Comparison of ENCODE assay signal across 32 mouse cellular contexts in genomic region chr6:128732032-128732431, GRCm38 (mm10). TPM values are rescaled to one million over a fixed set of nuclear protein-coding genes. Genes with fewer than 3 reads are reported as not detected.
A peak's percentile ranks its signal among the peaks of the same experiment; 100 is the strongest.
DNase-seq lines count a peak whose midpoint lies in the region; ATAC-seq and TF ChIP-seq lines count a peak whose summit lies in the region.
"Had no signal": no experiment of that assay in that cellular context is flagged by ENCODE, and none has a peak within 500 bp of the region (broad histone marks: within the 10 kb centered on the region; RNA-seq: fewer than 3 reads in every experiment).

No protein-coding gene starts in this region.

- no peaks in the 10 kb centered on the region for H3K27me3 ChIP-seq in kidney, postnatal 0 days (ENCODE audit: insufficient read depth, low read length)
- no peaks in the 10 kb centered on the region for H3K27me3 ChIP-seq in forebrain, embryonic 15.5 days
- H3K27me3 ChIP-seq: embryonic facial prominence, embryonic 15.5 days; hindbrain, embryonic 15.5 days; megakaryocyte, embryonic 14.5 days; midbrain, embryonic 13.5 days; neural tube, embryonic 13.5 days had no signal

- no peak overlapping the region for H3K4me3 ChIP-seq in kidney, postnatal 0 days (replicated peaks; ENCODE audit: low read depth, low read length)
- H3K4me3 ChIP-seq in forebrain, embryonic 15.5 days: no peak overlapping the region
- H3K4me3 ChIP-seq: embryonic facial prominence, embryonic 15.5 days; hindbrain, embryonic 15.5 days; limb, embryonic 10.5 days; megakaryocyte, embryonic 14.5 days; midbrain, embryonic 13.5 days; neural tube, embryonic 13.5 days had no signal

- no peaks in the 10 kb centered on the region for H3K36me3 ChIP-seq in kidney, postnatal 0 days (ENCODE audit: insufficient read depth, low read length)
- no peaks in the 10 kb centered on the region for H3K36me3 ChIP-seq in forebrain, embryonic 15.5 days
- H3K36me3 ChIP-seq: embryonic facial prominence, embryonic 15.5 days; hindbrain, embryonic 15.5 days; limb, embryonic 10.5 days; midbrain, embryonic 13.5 days; neural tube, embryonic 13.5 days had no signal

- H3K27ac ChIP-seq in kidney, postnatal 0 days: no peak overlapping the region
- no peak overlapping the region for H3K27ac ChIP-seq in forebrain, embryonic 15.5 days (replicated peaks)
- H3K27ac ChIP-seq: embryonic facial prominence, embryonic 15.5 days; hindbrain, embryonic 15.5 days; limb, embryonic 10.5 days; midbrain, embryonic 13.5 days; neural tube, embryonic 13.5 days had no signal

- H3K4me2 ChIP-seq in kidney, postnatal 0 days (ENCODE audit: low read length): no peak overlapping the region
- no peak overlapping the region for H3K4me2 ChIP-seq in forebrain, embryonic 15.5 days (replicated peaks)
- H3K4me2 ChIP-seq: embryonic facial prominence, embryonic 15.5 days; hindbrain, embryonic 15.5 days; midbrain, embryonic 13.5 days; neural tube, embryonic 13.5 days had no signal

- DNase-seq in kidney, postnatal 0 days (ENCODE audit: low spot score): peak; percentile 45
- no peak for DNase-seq in kidney, postnatal 14 days
- DNase-seq in spleen, postnatal 36 days (ENCODE audit: low spot score in 2 of 2): peak; percentile 46 to 62
- no peak for DNase-seq in spleen, adult 18-20 months
- DNase-seq in natural killer cell, adult 2 months (ENCODE audit: low spot score in 2 of 2): peak; percentile 39 to 59
- no peak for DNase-seq in layer of hippocampus, adult 8-10 months (ENCODE audit: low spot score in 2 of 2)
- DNase-seq: adrenal gland, postnatal 25 days; cerebellum, adult 11 months; cerebellum, adult 9-11 months; gastrocnemius, postnatal 14 days; liver; lung, postnatal 10 days; right cerebral cortex, adult 18-20 months; right cerebral cortex, postnatal 4 days; thymus, postnatal 14 days had no signal

- H3K4me1 ChIP-seq in kidney, postnatal 0 days (replicated peaks; ENCODE audit: insufficient read depth, low read length): no peaks in the 10 kb centered on the region
- no peaks in the 10 kb centered on the region for H3K4me1 ChIP-seq in forebrain, embryonic 15.5 days
- H3K4me1 ChIP-seq: embryonic facial prominence, embryonic 15.5 days; hindbrain, embryonic 15.5 days; midbrain, embryonic 13.5 days had no signal

- no peaks in the 10 kb centered on the region for H3K9me3 ChIP-seq in kidney, postnatal 0 days (replicated peaks; ENCODE audit: low read length)
- no peaks in the 10 kb centered on the region for H3K9me3 ChIP-seq in forebrain, embryonic 15.5 days
- H3K9me3 ChIP-seq: embryonic facial prominence, embryonic 15.5 days; hindbrain, embryonic 15.5 days; limb, embryonic 10.5 days; midbrain, embryonic 13.5 days; neural tube, embryonic 13.5 days had no signal

- no peak for TF ChIP-seq CTCF in kidney, postnatal 0 days (IDR thresholded peaks at IDR 0.05; ENCODE audit: low read depth)

- no peak for ATAC-seq in kidney, postnatal 0 days (replicated peaks; ENCODE audit: low FRiP score, low read depth)
- no peak for ATAC-seq in forebrain, embryonic 15.5 days (replicated peaks)
- ATAC-seq: forebrain, embryonic 14.5 days; midbrain, embryonic 13.5 days had no signal

- WGBS in kidney, postnatal 0 days: 71% methylated on average over 3 of the region's 3 CpGs
- 87% methylated on average over 3 of the region's 3 CpGs for WGBS in forebrain, embryonic 15.5 days

- H3K9ac ChIP-seq in kidney, postnatal 0 days (ENCODE audit: low read depth, low read length): no peak overlapping the region
- no peak overlapping the region for H3K9ac ChIP-seq in forebrain, embryonic 15.5 days (replicated peaks)
- H3K9ac ChIP-seq: embryonic facial prominence, embryonic 15.5 days; hindbrain, embryonic 15.5 days; midbrain, embryonic 13.5 days; neural tube, embryonic 13.5 days had no signal

RNA-seq across cellular contexts. Expression of gene Klrb1, which starts 9.2 kb away (rescaled TPM):
- polyA plus RNA-seq in kidney, postnatal 0 days (2015; fragmentation: Nextera tagmentation; extraction: Ambion mirVana): not detected in 2 replicates
- polyA plus RNA-seq in forebrain, embryonic 15.5 days (2015; fragmentation: Nextera tagmentation; extraction: Ambion mirVana): 0.26 TPM in 1 of 2 replicates, not detected in the other
- total RNA-seq in layer of hippocampus, adult 8-10 months (2022): under 1 TPM in 2 of 4 experiments, not detected in 2; 0.52 to 0.66 TPM
- total RNA-seq: adrenal gland, postnatal 25 days; common myeloid progenitor, adult 5-6 weeks; gastrocnemius, postnatal 14 days; heart, adult 18-20 months; hematopoietic stem cell, adult 5-6 weeks; left cerebral cortex, adult 8-10 months had no signal
- polyA plus RNA-seq: embryonic facial prominence, embryonic 15.5 days; forebrain, embryonic 14.5 days; heart, embryonic 14.5 days; intestine, embryonic 14.5 days; kidney, embryonic 14.5 days; limb, embryonic 10.5 days; liver, embryonic 16.5 days; stomach, embryonic 14.5 days had no signal

RNA-seq across cellular contexts. Expression of gene Klrb1c, which starts 57.0 kb away (rescaled TPM):
- polyA plus RNA-seq in kidney, postnatal 0 days (2015; fragmentation: Nextera tagmentation; extraction: Ambion mirVana): 0.16 and 0.17 TPM in 2 replicates
- not detected in 2 replicates for polyA plus RNA-seq in forebrain, embryonic 15.5 days (2015; fragmentation: Nextera tagmentation; extraction: Ambion mirVana)
- total RNA-seq in layer of hippocampus, adult 8-10 months (2022): under 1 TPM in 2 of 4 experiments, not detected in 2; 0.12 to 0.25 TPM
- total RNA-seq: adrenal gland, postnatal 25 days; heart, adult 18-20 months had no signal
- polyA plus RNA-seq: forebrain, embryonic 14.5 days; heart, embryonic 14.5 days; hindbrain, embryonic 15.5 days; kidney, embryonic 14.5 days; limb, embryonic 10.5 days; midbrain, embryonic 13.5 days; stomach, embryonic 14.5 days had no signal

Comparison
In these comparisons a context has a peak if more than half of its experiments do, and no peak if none do; other contexts are left out.
1. DNase-seq: peak in kidney, postnatal 0 days (single experiment), spleen, postnatal 36 days (2 of 2) and natural killer cell, adult 2 months (2 of 2); none in kidney, postnatal 14 days (single experiment), spleen, adult 18-20 months (0 of 2) and layer of hippocampus, adult 8-10 months (0 of 2).